In the genomic region with DNA sequence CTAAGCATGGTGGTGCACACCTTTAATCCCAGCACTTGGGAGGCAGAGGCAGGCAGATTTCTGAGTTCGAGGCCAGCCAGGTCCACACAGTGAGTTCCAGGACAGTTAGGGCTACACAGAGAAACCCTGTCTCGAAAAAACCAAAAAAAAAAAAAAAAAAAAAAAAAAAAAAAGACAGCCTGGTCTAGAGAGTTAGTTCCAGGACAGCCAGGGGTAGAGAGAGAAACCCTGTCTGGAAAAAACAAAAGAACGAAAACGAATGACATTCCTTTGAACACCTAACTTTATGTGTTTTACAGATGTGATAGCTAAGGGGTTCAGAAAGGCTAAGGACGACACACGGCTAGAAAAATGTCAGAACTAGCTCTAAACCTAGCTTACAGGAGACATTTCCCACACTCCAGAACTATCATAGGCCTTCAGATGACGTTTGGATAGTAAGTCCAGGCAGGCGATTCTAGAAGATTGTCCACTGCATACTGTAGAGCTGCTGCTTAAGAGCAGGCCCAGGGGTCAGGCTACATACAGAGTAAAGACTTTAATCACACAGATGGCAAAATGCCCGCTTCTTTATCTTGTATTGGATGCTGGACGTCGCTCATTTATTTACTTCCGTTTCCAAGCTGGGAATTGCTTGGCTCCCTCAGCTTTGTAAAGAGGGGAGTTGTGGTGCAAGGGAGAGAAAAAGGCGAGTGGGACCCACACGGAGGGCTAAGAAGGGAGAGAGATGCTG, we compare ENCODE assay signal across 7 mouse cellular contexts. TPM values are rescaled to one million over a fixed set of nuclear protein-coding genes. Genes with fewer than 3 reads are reported as not detected.
DNase-seq lines count a peak whose midpoint lies in the region; ATAC-seq and TF ChIP-seq lines count a peak whose summit lies in the region.

No protein-coding gene starts in this region.

- H3K36me3 ChIP-seq in lung, embryonic 14.5 days (ENCODE audit: insufficient read depth), result no peaks in the 10 kb centered on the region
- H3K36me3 ChIP-seq in embryonic facial prominence, embryonic 11.5 days (replicated peaks; ENCODE audit: control insufficient read depth, insufficient read depth, low read depth, low read length), result no peaks in the 10 kb centered on the region
- no peaks in the 10 kb centered on the region for H3K36me3 ChIP-seq in intestine, embryonic 16.5 days (ENCODE audit: control insufficient read depth, insufficient read depth, low read length)
- H3K36me3 ChIP-seq in neural tube, embryonic 14.5 days (ENCODE audit: control insufficient read depth, insufficient read depth, low read length), result no peaks in the 10 kb centered on the region

- H3K27ac ChIP-seq in lung, embryonic 14.5 days (ENCODE audit: low read depth), result peak overlapping the region; percentile 77; the same call in 1 of the 2 replicates
- no peak overlapping the region for H3K27ac ChIP-seq in embryonic facial prominence, embryonic 11.5 days (replicated peaks; ENCODE audit: low read depth, low read length)
- peak overlapping the region; percentile 8 for H3K27ac ChIP-seq in intestine, embryonic 16.5 days (ENCODE audit: low read length)
- peak overlapping the region; percentile 94 for H3K27ac ChIP-seq in neural tube, embryonic 14.5 days (ENCODE audit: low read depth, low read length)

- peak overlapping the region; percentile 74 for H3K9ac ChIP-seq in lung, embryonic 14.5 days
- peak overlapping the region; percentile 85 for H3K9ac ChIP-seq in embryonic facial prominence, embryonic 11.5 days (replicated peaks; ENCODE audit: low read length)
- peak overlapping the region; percentile 82 for H3K9ac ChIP-seq in intestine, embryonic 16.5 days (ENCODE audit: low read depth, low read length)
- peak overlapping the region; percentile 88 for H3K9ac ChIP-seq in neural tube, embryonic 14.5 days (replicated peaks; ENCODE audit: low read depth, low read length)

- 26% methylated on average over 14 of the region's 14 CpGs for WGBS in lung, embryonic 14.5 days
- 30% methylated on average over 14 of the region's 14 CpGs for WGBS in embryonic facial prominence, embryonic 11.5 days
- WGBS in intestine, embryonic 16.5 days, result 32% methylated on average over 14 of the region's 14 CpGs
- WGBS in neural tube, embryonic 14.5 days, result 28% methylated on average over 14 of the region's 14 CpGs

- no peak for TF ChIP-seq CTCF in lung, embryonic 14.5 days (IDR thresholded peaks at IDR 0.05; ENCODE audit: low read depth)

- DNase-seq in lung, embryonic 14.5 days, result peak; percentile 73
- DNase-seq in lung, postnatal 14 days, result no peak
- peak; percentile 32 for DNase-seq in embryonic facial prominence, embryonic 11.5 days (ENCODE audit: low spot score)
- no peak for DNase-seq in thymus, postnatal 0 days (ENCODE audit: low spot score)
- DNase-seq in layer of hippocampus, postnatal 10 days (ENCODE audit: low spot score in 2 of 2), result no peak

- H3K4me3 ChIP-seq in lung, embryonic 14.5 days (ENCODE audit: low read depth, low read length), result peak overlapping the region; percentile 65
- H3K4me3 ChIP-seq in embryonic facial prominence, embryonic 11.5 days (ENCODE audit: low read depth, low read length), result peak overlapping the region; percentile 66
- H3K4me3 ChIP-seq in intestine, embryonic 16.5 days (ENCODE audit: low read length), result peak overlapping the region; percentile 67
- H3K4me3 ChIP-seq in neural tube, embryonic 14.5 days (ENCODE audit: low read depth, low read length), result peak overlapping the region; percentile 69

- peak overlapping the region; percentile 94 for H3K4me2 ChIP-seq in lung, embryonic 14.5 days
- peak overlapping the region; percentile 97 for H3K4me2 ChIP-seq in embryonic facial prominence, embryonic 11.5 days (ENCODE audit: low read depth, low read length)
- H3K4me2 ChIP-seq in intestine, embryonic 16.5 days (ENCODE audit: low read depth, low read length), result peak overlapping the region; percentile 86
- peak overlapping the region; percentile 90 for H3K4me2 ChIP-seq in neural tube, embryonic 14.5 days (ENCODE audit: low read depth, low read length)

- no peaks in the 10 kb centered on the region for H3K9me3 ChIP-seq in lung, embryonic 14.5 days (ENCODE audit: low read depth, low read length)
- no peaks in the 10 kb centered on the region for H3K9me3 ChIP-seq in embryonic facial prominence, embryonic 11.5 days (replicated peaks; ENCODE audit: control insufficient read depth, low read length)
- H3K9me3 ChIP-seq in intestine, embryonic 16.5 days (ENCODE audit: control insufficient read depth, low read length), result no peaks in the 10 kb centered on the region
- no peaks in the 10 kb centered on the region for H3K9me3 ChIP-seq in neural tube, embryonic 14.5 days (ENCODE audit: control insufficient read depth, low read length)

- no peaks in the 10 kb centered on the region for H3K27me3 ChIP-seq in lung, embryonic 14.5 days (ENCODE audit: insufficient read depth, low read length)
- peaks cover 3% of the 10 kb centered on the region; the same call in 1 of the 2 replicates for H3K27me3 ChIP-seq in embryonic facial prominence, embryonic 11.5 days (ENCODE audit: control insufficient read depth, insufficient read depth, low read length)
- H3K27me3 ChIP-seq in intestine, embryonic 16.5 days (replicated peaks; ENCODE audit: control insufficient read depth, insufficient read depth, low read length), result no peaks in the 10 kb centered on the region
- H3K27me3 ChIP-seq in neural tube, embryonic 14.5 days (ENCODE audit: control insufficient read depth, insufficient read depth, low read length), result no peaks in the 10 kb centered on the region; the same call in 1 of the 2 replicates

- H3K4me1 ChIP-seq in lung, embryonic 14.5 days (ENCODE audit: insufficient read depth), result 0 out of 2 replicates have a peak, but pooled peaks cover 4% of the 10 kb centered on the region
- no peaks in the 10 kb centered on the region; the same call in 1 of the 2 replicates for H3K4me1 ChIP-seq in embryonic facial prominence, embryonic 11.5 days (ENCODE audit: control insufficient read depth, insufficient read depth, low read length)
- H3K4me1 ChIP-seq in intestine, embryonic 16.5 days (ENCODE audit: control insufficient read depth, insufficient read depth, low read length), result peaks cover 15% of the 10 kb centered on the region
- peaks cover 12% of the 10 kb centered on the region for H3K4me1 ChIP-seq in neural tube, embryonic 14.5 days (ENCODE audit: control insufficient read depth, insufficient read depth, low read length)

- ATAC-seq in lung, embryonic 14.5 days (ENCODE audit: insufficient read depth), result peak; percentile 15; the same call in 1 of the 2 replicates
- ATAC-seq in embryonic facial prominence, embryonic 11.5 days (replicated peaks; ENCODE audit: insufficient number of reproducible peaks, low FRiP score, low TSS enrichment, low read depth), result no peak
- ATAC-seq in intestine, embryonic 16.5 days, result peak; percentile 12
- ATAC-seq in neural tube, embryonic 14.5 days (ENCODE audit: low read depth), result no peak

RNA-seq across cellular contexts. Expression of a gene that starts 2.0 kb away (rescaled TPM):
- polyA plus RNA-seq in lung, embryonic 14.5 days (2014; fragmentation: Nextera tagmentation; extraction: Ambion mirVana), result 1.1 and 1.3 TPM in 2 replicates
- polyA plus RNA-seq in embryonic facial prominence, embryonic 11.5 days (2014; fragmentation: Nextera tagmentation; extraction: Ambion mirVana), result 1.1 and 2.0 TPM in 2 replicates
- polyA plus RNA-seq in intestine, embryonic 16.5 days (2015; fragmentation: Nextera tagmentation; extraction: Ambion mirVana), result 1.3 and 1.5 TPM in 2 replicates
- polyA plus RNA-seq in neural tube, embryonic 14.5 days (2014; fragmentation: Nextera tagmentation; extraction: Ambion mirVana), result 2.0 and 3.9 TPM in 2 replicates
- polyA plus RNA-seq in thymus, postnatal 0 days (2015; fragmentation: Nextera tagmentation; extraction: Ambion mirVana), result 1.1 and 1.5 TPM in 2 replicates
- total RNA-seq in layer of hippocampus, postnatal 10 days (2021), result 1 to 10 TPM in 1 of 2 experiments, under 1 TPM in 1; 0.89 to 1.3 TPM

RNA-seq across cellular contexts. Expression of a gene that starts 7.2 kb away (rescaled TPM):
- 9.9 and 11.6 TPM in 2 replicates for polyA plus RNA-seq in lung, embryonic 14.5 days (2014; fragmentation: Nextera tagmentation; extraction: Ambion mirVana)
- 3.2 and 4.1 TPM in 2 replicates for polyA plus RNA-seq in embryonic facial prominence, embryonic 11.5 days (2014; fragmentation: Nextera tagmentation; extraction: Ambion mirVana)
- polyA plus RNA-seq in intestine, embryonic 16.5 days (2015; fragmentation: Nextera tagmentation; extraction: Ambion mirVana), result 16.2 and 16.3 TPM in 2 replicates
- 10.7 and 12.7 TPM in 2 replicates for polyA plus RNA-seq in neural tube, embryonic 14.5 days (2014; fragmentation: Nextera tagmentation; extraction: Ambion mirVana)
- 7.5 and 8.1 TPM in 2 replicates for polyA plus RNA-seq in thymus, postnatal 0 days (2015; fragmentation: Nextera tagmentation; extraction: Ambion mirVana)
- 10 to 100 TPM; 24.4 to 26.4 TPM for total RNA-seq in layer of hippocampus, postnatal 10 days (2021)

RNA-seq across cellular contexts. Expression of a gene that starts 9.6 kb away (rescaled TPM):
- 132 and 145 TPM in 2 replicates for polyA plus RNA-seq in lung, embryonic 14.5 days (2014; fragmentation: Nextera tagmentation; extraction: Ambion mirVana)
- polyA plus RNA-seq in embryonic facial prominence, embryonic 11.5 days (2014; fragmentation: Nextera tagmentation; extraction: Ambion mirVana), result 183 and 199 TPM in 2 replicates
- 127 and 132 TPM in 2 replicates for polyA plus RNA-seq in intestine, embryonic 16.5 days (2015; fragmentation: Nextera tagmentation; extraction: Ambion mirVana)
- 346 and 359 TPM in 2 replicates for polyA plus RNA-seq in neural tube, embryonic 14.5 days (2014; fragmentation: Nextera tagmentation; extraction: Ambion mirVana)
- 152 and 155 TPM in 2 replicates for polyA plus RNA-seq in thymus, postnatal 0 days (2015; fragmentation: Nextera tagmentation; extraction: Ambion mirVana)
- 100 to 1,000 TPM; 173 to 178 TPM for total RNA-seq in layer of hippocampus, postnatal 10 days (2021)

RNA-seq across cellular contexts. Expression of a gene that starts 20.1 kb away (rescaled TPM):
- 12.6 and 13.1 TPM in 2 replicates for polyA plus RNA-seq in lung, embryonic 14.5 days (2014; fragmentation: Nextera tagmentation; extraction: Ambion mirVana)
- polyA plus RNA-seq in embryonic facial prominence, embryonic 11.5 days (2014; fragmentation: Nextera tagmentation; extraction: Ambion mirVana), result 15.0 and 18.0 TPM in 2 replicates
- 17.3 and 18.9 TPM in 2 replicates for polyA plus RNA-seq in intestine, embryonic 16.5 days (2015; fragmentation: Nextera tagmentation; extraction: Ambion mirVana)
- polyA plus RNA-seq in neural tube, embryonic 14.5 days (2014; fragmentation: Nextera tagmentation; extraction: Ambion mirVana), result 42.5 and 53.1 TPM in 2 replicates
- 8.3 and 9.1 TPM in 2 replicates for polyA plus RNA-seq in thymus, postnatal 0 days (2015; fragmentation: Nextera tagmentation; extraction: Ambion mirVana)
- total RNA-seq in layer of hippocampus, postnatal 10 days (2021), result 10 to 100 TPM; 30.2 to 33.6 TPM

RNA-seq across cellular contexts. Expression of a gene that starts 21.1 kb away (rescaled TPM):
- 9.9 and 10.5 TPM in 2 replicates for polyA plus RNA-seq in lung, embryonic 14.5 days (2014; fragmentation: Nextera tagmentation; extraction: Ambion mirVana)
- 4.8 and 5.0 TPM in 2 replicates for polyA plus RNA-seq in embryonic facial prominence, embryonic 11.5 days (2014; fragmentation: Nextera tagmentation; extraction: Ambion mirVana)
- 13.2 and 13.6 TPM in 2 replicates for polyA plus RNA-seq in intestine, embryonic 16.5 days (2015; fragmentation: Nextera tagmentation; extraction: Ambion mirVana)
- 85.8 and 127 TPM in 2 replicates for polyA plus RNA-seq in neural tube, embryonic 14.5 days (2014; fragmentation: Nextera tagmentation; extraction: Ambion mirVana)
- polyA plus RNA-seq in thymus, postnatal 0 days (2015; fragmentation: Nextera tagmentation; extraction: Ambion mirVana), result 4.6 and 5.3 TPM in 2 replicates
- total RNA-seq in layer of hippocampus, postnatal 10 days (2021), result 100 to 1,000 TPM; 686 to 714 TPM

Comparison
In these comparisons a context has a peak if more than half of its experiments do, and no peak if none do; other contexts are left out.
1. DNase-seq: peak in lung, embryonic 14.5 days (single experiment) and embryonic facial prominence, embryonic 11.5 days (single experiment); none in lung, postnatal 14 days (single experiment), thymus, postnatal 0 days (single experiment) and layer of hippocampus, postnatal 10 days (0 of 2).
2. ATAC-seq: peak in lung, embryonic 14.5 days (single experiment) and intestine, embryonic 16.5 days (single experiment); none in embryonic facial prominence, embryonic 11.5 days (single experiment) and neural tube, embryonic 14.5 days (single experiment).
3. Peak in every context shown above with its lines, with median percentiles within 50 percentile points of each other: H3K4me2 ChIP-seq, H3K4me3 ChIP-seq and H3K9ac ChIP-seq.